Mouse (Mus musculus) macrophage (primary cell): ENCODE results near the gene Ssx2ip. TPM values are rescaled to one million over a fixed set of nuclear protein-coding genes. Genes with fewer than 3 reads are reported as not detected.

Experiments used
- H3K27ac ChIP-seq: fragments of 350-480 bp; formaldehyde crosslinking; 2 replicates; pipeline ENCODE4 v1.9.0; 2021
- H3K36me3 ChIP-seq: fragments of 350-480 bp; formaldehyde crosslinking; 2 replicates; pipeline ENCODE4 v1.9.0; 2021; ENCODE audit errors: inconsistent target
- H3K4me3 ChIP-seq: fragments of 350-480 bp; formaldehyde crosslinking; 2 replicates; pipeline ENCODE4 v1.9.0; 2021; ENCODE audit errors: inconsistent target
- H3K79me2 ChIP-seq: fragments of 350-480 bp; formaldehyde crosslinking; 2 replicates; pipeline ENCODE4 v1.9.0; 2021; ENCODE audit errors: inconsistent target
- WGBS: methylation state at CpG from one replicate; pipeline ENCODE4 v1.1.7; 2026; ENCODE audit warnings: inconsistent platforms; ENCODE audit not compliant: missing documents; 5-methylcytosine and 5-hydroxymethylcytosine counted together
- polyA plus RNA-seq: library from polyadenylated mRNA; stranded (reverse); fragments of 250-400 nt; gene quantifications from 3 replicates; pipeline ENCODE4 v1.2.4, GENCODE M21; 2018; ENCODE audit warnings: inconsistent platforms
- total RNA-seq, 78 experiments: library from RNA; depleted of rRNA; stranded (reverse); fragments of 250-400 nt; gene quantifications; 1 replicate in 9 of 78; 2 replicates in 24 of 78; 3 replicates in 43 of 78; 4 replicates in 2 of 78; pipeline ENCODE4 v1.2.4; 2018; ENCODE audit warnings: inconsistent platforms in 56 of 78

Ssx2ip gene
- 10 to 100 TPM in 2 of 26 experiments, 1 to 10 TPM in 24; 2.3 to 12.2 (median 5.2) TPM for total RNA-seq (2018; cell fraction: chromatin; rRNA removed)
- 1 to 10 TPM; 3.0 to 5.5 (median 4.4) TPM for total RNA-seq (2018; cell fraction: cytosol; rRNA removed)
- total RNA-seq (2018; cell fraction: nucleus; rRNA removed): 1 to 10 TPM; 1.5 to 7.8 (median 3.9) TPM
- polyA plus RNA-seq: 2.0 to 6.3 TPM (median 4.8 TPM) in 3 replicates

GRCm38 (mm10) chr3:146404311-146405201 is at the start of gene Ssx2ip:
TSS of gene Ssx2ip (plus strand) at chr3:146404642.
- H3K36me3 ChIP-seq: no peaks in the 10 kb centered on the region
- no peak within 1 kb of the TSS for H3K27ac ChIP-seq
- no peaks in the 10 kb centered on the region; the same call in 1 of the 2 replicates for H3K79me2 ChIP-seq
- peak within 1 kb of the TSS; percentile 44 for H3K4me3 ChIP-seq
- under 1% methylated on average over 91 of the region's 100 CpGs for WGBS

GRCm38 (mm10) chr3:146355146-146355545 is 49.3 kb upstream of the Ssx2ip start:
- Histone ChIP-seq H3K36me3 (no peaks in the 10 kb centered on the region), H3K79me2 (no peaks in the 10 kb centered on the region), H3K4me3 (no peak overlapping the region), H3K27ac (no peak overlapping the region)
- WGBS: 31% methylated on average over 3 of the region's 3 CpGs

- no peak overlapping the region for H3K4me3 ChIP-seq
- WGBS: 85% methylated on average over 9 of the region's 9 CpGs
- H3K36me3 ChIP-seq: no peaks in the 10 kb centered on the region
- H3K79me2 ChIP-seq: no peaks in the 10 kb centered on the region
- H3K27ac ChIP-seq: no peak overlapping the region
Measured at GRCm38 (mm10) chr3:146365471-146365870, 39.0 kb upstream of the Ssx2ip start.

- 100% methylated on average over 2 of the region's 2 CpGs for WGBS
- Histone ChIP-seq H3K4me3 (no peak overlapping the region), H3K27ac (no peak overlapping the region), H3K79me2 (no peaks in the 10 kb centered on the region), H3K36me3 (no peaks in the 10 kb centered on the region)
Measured at GRCm38 (mm10) chr3:146367058-146367457, 37.4 kb upstream of the Ssx2ip start.

GRCm38 (mm10) chr3:146370553-146371095 is 33.8 kb upstream of the Ssx2ip start:
- 53% methylated on average over 7 of the region's 7 CpGs for whole genome bisulfite sequencing
- H3K4me3 ChIP-seq: no peak overlapping the region

GRCm38 (mm10) chr3:146371201-146371600 is 33.2 kb upstream of the Ssx2ip start:
- H3K36me3 ChIP-seq: no peaks in the 10 kb centered on the region
- 91% methylated on average over 5 of the region's 5 CpGs for WGBS
- no peak overlapping the region for H3K27ac ChIP-seq
- H3K4me3 ChIP-seq: no peak overlapping the region
- no peaks in the 10 kb centered on the region for H3K79me2 ChIP-seq

More at GRCm38 (mm10) chr3:146370553-146371095, 33.8 kb upstream of the Ssx2ip start:
- Histone ChIP-seq H3K79me2 (no peaks in the 10 kb centered on the region), H3K27ac (no peak overlapping the region), H3K36me3 (no peaks in the 10 kb centered on the region)

- H3K36me3 ChIP-seq: no peaks in the 10 kb centered on the region
- H3K79me2 ChIP-seq: no peaks in the 10 kb centered on the region
- no peak overlapping the region for H3K4me3 ChIP-seq
- H3K27ac ChIP-seq: no peak overlapping the region
- whole genome bisulfite sequencing: 96% methylated on average over 3 of the region's 3 CpGs
Measured at GRCm38 (mm10) chr3:146374596-146375175, 29.8 kb upstream of the Ssx2ip start.

GRCm38 (mm10) chr3:146375224-146375657 is 29.2 kb upstream of the Ssx2ip start:
- no peaks in the 10 kb centered on the region for H3K79me2 ChIP-seq
- WGBS: 82% methylated on average over 4 of the region's 4 CpGs
- H3K27ac ChIP-seq: no peak overlapping the region
- H3K36me3 ChIP-seq: no peaks in the 10 kb centered on the region
- H3K4me3 ChIP-seq: no peak overlapping the region

- Histone ChIP-seq H3K4me3 (no peak overlapping the region), H3K27ac (no peak overlapping the region), H3K36me3 (no peaks in the 10 kb centered on the region), H3K79me2 (no peaks in the 10 kb centered on the region)
- WGBS: 96% methylated on average over 15 of the region's 15 CpGs
Measured at GRCm38 (mm10) chr3:146376337-146377130, 27.9 kb upstream of the Ssx2ip start.

- WGBS: 96% methylated on average over 5 of the region's 5 CpGs
- no peaks in the 10 kb centered on the region for H3K36me3 ChIP-seq
- no peaks in the 10 kb centered on the region for H3K79me2 ChIP-seq
- H3K4me3 ChIP-seq: no peak overlapping the region
- H3K27ac ChIP-seq: no peak overlapping the region
Measured at GRCm38 (mm10) chr3:146377216-146377615, 27.2 kb upstream of the Ssx2ip start.

- Histone ChIP-seq H3K79me2 (no peaks in the 10 kb centered on the region), H3K36me3 (no peaks in the 10 kb centered on the region), H3K4me3 (no peak overlapping the region), H3K27ac (no peak overlapping the region)
- 88% methylated on average over 7 of the region's 8 CpGs for WGBS
Measured at GRCm38 (mm10) chr3:146378753-146379152, 25.7 kb upstream of the Ssx2ip start.

GRCm38 (mm10) chr3:146379740-146380466 is 24.5 kb upstream of the Ssx2ip start:
- 63% methylated on average over 9 of the region's 9 CpGs for WGBS
- Histone ChIP-seq H3K36me3 (no peaks in the 10 kb centered on the region), H3K4me3 (no peak overlapping the region), H3K27ac (no peak overlapping the region), H3K79me2 (no peaks in the 10 kb centered on the region)

- H3K79me2 ChIP-seq: no peaks in the 10 kb centered on the region
- 96% methylated on average over 2 of the region's 2 CpGs for WGBS
- H3K27ac ChIP-seq: no peak overlapping the region
- H3K4me3 ChIP-seq: no peak overlapping the region
- no peaks in the 10 kb centered on the region for H3K36me3 ChIP-seq
Measured at GRCm38 (mm10) chr3:146380874-146381273, 23.6 kb upstream of the Ssx2ip start.
